In genomic region chr7:29695231-29695630, GRCm38 (mm10) we compare ENCODE assay signal across 23 mouse cellular contexts. TPM values are rescaled to one million over a fixed set of nuclear protein-coding genes. Genes with fewer than 3 reads are reported as not detected.
"Had no signal": no experiment of that assay in that cellular context is flagged by ENCODE, and none has a peak within 500 bp of the region (broad histone marks: within the 10 kb centered on the region; RNA-seq: fewer than 3 reads in every experiment).

No protein-coding gene starts in this region.

RNA-seq across cellular contexts. Expression of gene Catsperg2, which starts 31.6 kb away (rescaled TPM):
- total RNA-seq: common myeloid progenitor, adult 5-6 weeks; gastrocnemius, adult 18-20 months; gastrocnemius, adult 2 months; gastrocnemius, adult 8-10 months; gastrocnemius, postnatal 10 days; gastrocnemius, postnatal 14 days; gastrocnemius, postnatal 25 days; gastrocnemius, postnatal 36 days; granulocyte monocyte progenitor cell, adult 5-6 weeks; heart, adult 18-20 months; heart, adult 2 months; heart, adult 8-10 months had no signal
- polyA plus RNA-seq: embryonic facial prominence, embryonic 10.5 days; embryonic facial prominence, embryonic 11.5 days; embryonic facial prominence, embryonic 12.5 days; embryonic facial prominence, embryonic 13.5 days; embryonic facial prominence, embryonic 14.5 days; embryonic facial prominence, embryonic 15.5 days; erythroblast, embryonic 14.5 days; forebrain, embryonic 10.5 days; heart, embryonic 10.5 days; heart, embryonic 11.5 days; heart, embryonic 12.5 days had no signal
